Mouse (Mus musculus) liver, embryonic 15.5 days (tissue): Measurements from ENCODE around the gene Kcnma1. TPM values are rescaled to one million over a fixed set of nuclear protein-coding genes. Genes with fewer than 3 reads are reported as not detected.

Experiments
- ATAC-seq: fragments of 200-750 bp; cut with Nextera tagmentation; 2 replicates; pipeline ENCODE4 v1.8.0; 2017; ENCODE audit warnings: moderate number of reproducible peaks, mild to moderate bottlenecking, moderate library complexity; ENCODE audit not compliant: insufficient read depth
- H3K27ac ChIP-seq: fragments of 300-500 bp; sonication (generic); replicated peaks from 2 replicates; pipeline ENCODE4 v1.5.1; 2015; ENCODE audit warnings: mild to moderate bottlenecking, inconsistent platforms
- H3K27me3 ChIP-seq: fragments of 300-500 bp; sonication (generic); 2 replicates; pipeline ENCODE4 v1.6.1; 2015; ENCODE audit warnings: mild to moderate bottlenecking, inconsistent platforms
- H3K36me3 ChIP-seq: fragments of 300-500 bp; sonication (generic); replicated peaks from 2 replicates; pipeline ENCODE4 v1.6.1; 2015; ENCODE audit warnings: moderate library complexity, mild to moderate bottlenecking, inconsistent platforms
- H3K4me1 ChIP-seq: fragments of 300-500 bp; sonication (generic); replicated peaks from 2 replicates; pipeline ENCODE4 v1.6.1; 2015; ENCODE audit warnings: inconsistent platforms
- H3K4me2 ChIP-seq: fragments of 300-500 bp; sonication (generic); 2 replicates; pipeline ENCODE4 v1.6.1; 2015; ENCODE audit warnings: moderate library complexity, mild to moderate bottlenecking, inconsistent platforms
- H3K4me3 ChIP-seq: fragments of 300-500 bp; sonication (generic); replicated peaks from 2 replicates; pipeline ENCODE4 v1.5.1; 2015; ENCODE audit warnings: mild to moderate bottlenecking, inconsistent platforms
- H3K9ac ChIP-seq: fragments of 300-500 bp; sonication (generic); 2 replicates; pipeline ENCODE4 v1.6.1; 2015; ENCODE audit warnings: moderate library complexity, mild to moderate bottlenecking, inconsistent platforms
- H3K9me3 ChIP-seq: fragments of 300-500 bp; sonication (generic); replicated peaks from 2 replicates; pipeline ENCODE4 v1.6.1; 2016; ENCODE audit warnings: inconsistent platforms
- WGBS: fragments of 180-500 bp; shearing (Covaris S2); methylation state at CpG from one replicate; pipeline ENCODE4 v1.1.7; 2015; ENCODE audit warnings: mixed read lengths; ENCODE audit not compliant: insufficient replicate concordance; 5-methylcytosine and 5-hydroxymethylcytosine counted together
- polyA plus RNA-seq: library from polyadenylated mRNA; unstranded; fragments of >200 nt; fragmentation: Nextera tagmentation; extraction: Ambion mirVana; gene quantifications from 2 replicates; pipeline ENCODE4 v1.2.1, GENCODE M21; 2015

The Kcnma1 gene
- polyA plus RNA-seq, 1 experiment from 2014 or later: 0.07 TPM

- ATAC-seq: no peak
- H3K27ac ChIP-seq: no peak overlapping the region
- WGBS: 50% methylated on average over 2 of the region's 2 CpGs
- H3K4me2 ChIP-seq: no peak overlapping the region
- no peaks in the 10 kb centered on the region for H3K9me3 ChIP-seq
- H3K9ac ChIP-seq: no peak overlapping the region
- no peaks in the 10 kb centered on the region for H3K27me3 ChIP-seq
- H3K4me1 ChIP-seq: no peaks in the 10 kb centered on the region
- no peaks in the 10 kb centered on the region for H3K36me3 ChIP-seq
- no peak overlapping the region for H3K4me3 ChIP-seq
These were observed 584.3 kb downstream of the Kcnma1 start for GRCm38 (mm10) chr14:23430006-23430405.

GRCm38 (mm10) chr14:23429043-23429442 is 585.2 kb downstream of the Kcnma1 start:
- Histone ChIP-seq H3K9ac (no peak overlapping the region), H3K4me3 (no peak overlapping the region), H3K36me3 (no peaks in the 10 kb centered on the region), H3K27ac (no peak overlapping the region), H3K4me1 (no peaks in the 10 kb centered on the region), H3K4me2 (no peak overlapping the region), H3K27me3 (no peaks in the 10 kb centered on the region), H3K9me3 (no peaks in the 10 kb centered on the region)
- 23% methylated on average over 4 of the region's 4 CpGs for WGBS
- ATAC-seq: no peak

GRCm38 (mm10) chr14:23422481-23423040 is 591.7 kb downstream of the Kcnma1 start:
- H3K27ac ChIP-seq: no peak overlapping the region
- H3K27me3 ChIP-seq: no peaks in the 10 kb centered on the region
- H3K4me3 ChIP-seq: no peak overlapping the region
- H3K4me1 ChIP-seq: no peaks in the 10 kb centered on the region
- 62% methylated on average over 12 of the region's 12 CpGs for WGBS
- no peaks in the 10 kb centered on the region for H3K9me3 ChIP-seq
- H3K36me3 ChIP-seq: no peaks in the 10 kb centered on the region
- H3K9ac ChIP-seq: no peak overlapping the region
- no peak for ATAC-seq
- no peak overlapping the region for H3K4me2 ChIP-seq

GRCm38 (mm10) chr14:23418955-23419354 is 595.3 kb downstream of the Kcnma1 start:
- WGBS: 45% methylated on average over 3 of the region's 3 CpGs
- no peak overlapping the region for H3K9ac ChIP-seq
- no peak for ATAC-seq

GRCm38 (mm10) chr14:23407051-23407450 is 607.2 kb downstream of the Kcnma1 start:
- Histone ChIP-seq H3K9ac (no peak overlapping the region), H3K9me3 (no peaks in the 10 kb centered on the region), H3K4me1 (no peaks in the 10 kb centered on the region), H3K4me2 (no peak overlapping the region), H3K36me3 (no peaks in the 10 kb centered on the region), H3K27me3 (no peaks in the 10 kb centered on the region), H3K27ac (no peak overlapping the region), H3K4me3 (no peak overlapping the region)
- ATAC-seq: no peak
- 52% methylated on average over 2 of the region's 2 CpGs for WGBS

More at GRCm38 (mm10) chr14:23418955-23419354, 595.3 kb downstream of the Kcnma1 start:
- Histone ChIP-seq H3K36me3 (no peaks in the 10 kb centered on the region), H3K27me3 (no peaks in the 10 kb centered on the region), H3K4me3 (no peak overlapping the region), H3K4me2 (no peak overlapping the region), H3K27ac (no peak overlapping the region), H3K4me1 (no peaks in the 10 kb centered on the region), H3K9me3 (no peaks in the 10 kb centered on the region)

GRCm38 (mm10) chr14:23400777-23401469 is 613.4 kb downstream of the Kcnma1 start:
- H3K27ac ChIP-seq: no peak overlapping the region
- H3K36me3 ChIP-seq: no peaks in the 10 kb centered on the region
- no peaks in the 10 kb centered on the region for H3K4me1 ChIP-seq
- H3K4me3 ChIP-seq: no peak overlapping the region
- no peak for ATAC-seq
- WGBS: 19% methylated on average over 6 of the region's 6 CpGs
- H3K27me3 ChIP-seq: no peaks in the 10 kb centered on the region
- H3K4me2 ChIP-seq: no peak overlapping the region
- H3K9me3 ChIP-seq: no peaks in the 10 kb centered on the region
- H3K9ac ChIP-seq: no peak overlapping the region

- Histone ChIP-seq H3K9me3 (no peaks in the 10 kb centered on the region), H3K4me3 (no peak overlapping the region), H3K27me3 (no peaks in the 10 kb centered on the region), H3K4me1 (no peaks in the 10 kb centered on the region), H3K9ac (no peak overlapping the region), H3K36me3 (no peaks in the 10 kb centered on the region), H3K27ac (no peak overlapping the region), H3K4me2 (no peak overlapping the region)
- 56% methylated on average over 1 of the region's 1 CpGs for WGBS
- no peak for ATAC-seq
These were observed 616.6 kb downstream of the Kcnma1 start for GRCm38 (mm10) chr14:23397642-23398041.

- Histone ChIP-seq H3K4me2 (no peak overlapping the region), H3K27ac (no peak overlapping the region), H3K4me1 (no peaks in the 10 kb centered on the region), H3K4me3 (no peak overlapping the region), H3K36me3 (no peaks in the 10 kb centered on the region), H3K9me3 (no peaks in the 10 kb centered on the region), H3K9ac (no peak overlapping the region), H3K27me3 (no peaks in the 10 kb centered on the region)
- ATAC-seq: no peak
- whole genome bisulfite sequencing: 8% methylated on average over 3 of the region's 3 CpGs
These were observed 622.7 kb downstream of the Kcnma1 start for GRCm38 (mm10) chr14:23391566-23391965.

- 54% methylated on average over 5 of the region's 5 CpGs for WGBS
These were observed 623.5 kb downstream of the Kcnma1 start for GRCm38 (mm10) chr14:23390768-23391167.

GRCm38 (mm10) chr14:23390161-23390560 is 624.1 kb downstream of the Kcnma1 start:
- Histone ChIP-seq H3K9ac (no peak overlapping the region), H3K9me3 (no peaks in the 10 kb centered on the region), H3K27ac (no peak overlapping the region), H3K27me3 (no peaks in the 10 kb centered on the region), H3K4me3 (no peak overlapping the region), H3K4me2 (no peak overlapping the region), H3K4me1 (no peaks in the 10 kb centered on the region), H3K36me3 (no peaks in the 10 kb centered on the region)
- ATAC-seq: no peak
- WGBS: 62% methylated on average over 4 of the region's 4 CpGs

More at GRCm38 (mm10) chr14:23390768-23391167, 623.5 kb downstream of the Kcnma1 start:
- Histone ChIP-seq H3K36me3 (no peaks in the 10 kb centered on the region), H3K27ac (no peak overlapping the region), H3K4me1 (no peaks in the 10 kb centered on the region), H3K9ac (no peak overlapping the region), H3K4me3 (no peak overlapping the region), H3K4me2 (no peak overlapping the region), H3K9me3 (no peaks in the 10 kb centered on the region), H3K27me3 (no peaks in the 10 kb centered on the region)
- ATAC-seq: no peak

GRCm38 (mm10) chr14:23386786-23387185 is 627.5 kb downstream of the Kcnma1 start:
- 62% methylated on average over 3 of the region's 3 CpGs for WGBS
- no peak overlapping the region for H3K9ac ChIP-seq
- no peak overlapping the region for H3K27ac ChIP-seq
- H3K27me3 ChIP-seq: no peaks in the 10 kb centered on the region
- H3K9me3 ChIP-seq: no peaks in the 10 kb centered on the region
- ATAC-seq: no peak
- no peaks in the 10 kb centered on the region for H3K4me1 ChIP-seq
- H3K36me3 ChIP-seq: no peaks in the 10 kb centered on the region
- H3K4me3 ChIP-seq: no peak overlapping the region
- no peak overlapping the region for H3K4me2 ChIP-seq
